Mouse (Mus musculus) forebrain, embryonic 14.5 days (tissue): ENCODE results near the gene Lrrc20. TPM values are rescaled to one million over a fixed set of nuclear protein-coding genes. Genes with fewer than 3 reads are reported as not detected.

Source experiments
- ATAC-seq: fragments of 200-750 bp; cut with Nextera tagmentation; 2 replicates; pipeline ENCODE4 v1.8.0; 2017; ENCODE audit warnings: mild to moderate bottlenecking, moderate library complexity
- DNase-seq: peaks from one replicate; pipeline ENCODE4 v3.0.0-alpha.2; 2015; ENCODE audit warnings: low spot score
- H3K27ac ChIP-seq: fragments of 300-500 bp; sonication (generic); 2 replicates; pipeline ENCODE4 v1.5.1; 2014; ENCODE audit warnings: low read depth, mild to moderate bottlenecking, control low read depth, low read length, moderate library complexity
- H3K27me3 ChIP-seq: fragments of 300-500 bp; sonication (generic); replicated peaks from 2 replicates; pipeline ENCODE4 v1.6.1; 2014; ENCODE audit warnings: low read length, control low read depth, mixed read lengths; ENCODE audit not compliant: control insufficient read depth, insufficient read depth
- H3K36me3 ChIP-seq: fragments of 300-500 bp; sonication (generic); 2 replicates; pipeline ENCODE4 v1.6.1; 2014; ENCODE audit warnings: low read length, control low read depth; ENCODE audit not compliant: control insufficient read depth, insufficient read depth
- H3K4me1 ChIP-seq: fragments of 300-500 bp; sonication (generic); 2 replicates; pipeline ENCODE4 v1.6.1; 2014; ENCODE audit warnings: antibody characterized with exemption, low read length, control low read depth; ENCODE audit not compliant: control insufficient read depth, insufficient read depth
- H3K4me2 ChIP-seq: fragments of 300-500 bp; sonication (generic); 2 replicates; pipeline ENCODE4 v1.6.1; 2014; ENCODE audit warnings: mild to moderate bottlenecking, control low read depth, low read length
- H3K4me3 ChIP-seq: fragments of 300-500 bp; sonication (generic); 2 replicates; pipeline ENCODE4 v1.5.1; 2014; ENCODE audit warnings: low read depth, low read length, control low read depth
- H3K9ac ChIP-seq: fragments of 300-500 bp; sonication (generic); 2 replicates; pipeline ENCODE4 v1.6.1; 2014; ENCODE audit warnings: mild to moderate bottlenecking, low read length, control low read depth, moderate library complexity
- H3K9me3 ChIP-seq: fragments of 300-500 bp; sonication (generic); replicated peaks from 2 replicates; pipeline ENCODE4 v1.6.1; 2016; ENCODE audit warnings: low read length, control low read depth, mixed read lengths; ENCODE audit not compliant: control insufficient read depth
- WGBS: fragments of 180-500 bp; shearing (Covaris S2); extraction: QIAGEN DNeasy Blood & Tissue Kit; methylation state at CpG from one replicate; pipeline ENCODE4 v1.1.7; 2014; 5-methylcytosine and 5-hydroxymethylcytosine counted together
- polyA plus RNA-seq: library from polyadenylated mRNA; unstranded; fragments of >200 nt; fragmentation: Nextera tagmentation; extraction: Ambion mirVana; gene quantifications from 2 replicates; pipeline ENCODE4 v1.2.1, GENCODE M21; 2014

The Lrrc20 gene
- polyA plus RNA-seq, 1 experiment from 2014 or later = 21.3 TPM

DNA sequence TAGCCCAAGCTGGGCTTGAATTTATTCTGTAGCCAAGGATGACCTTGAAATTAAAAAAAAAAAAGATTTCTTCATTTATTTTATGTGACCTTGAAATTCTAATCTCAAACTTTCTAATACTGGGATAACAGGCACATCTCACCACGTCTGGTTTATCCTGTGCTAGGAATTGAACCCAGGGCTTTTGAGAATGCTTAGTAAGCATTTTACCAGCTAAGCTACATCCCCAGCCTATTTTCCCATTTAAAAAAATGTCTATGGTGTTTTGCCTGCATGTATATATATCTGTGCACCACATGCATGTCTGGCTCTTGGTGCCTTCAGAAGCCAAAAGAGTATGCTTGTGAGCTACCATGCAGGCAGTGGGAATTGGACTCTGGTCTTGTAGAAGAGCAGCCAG, 4.9 kb downstream of the Lrrc20 start:
- H3K9ac ChIP-seq = no peak overlapping the region
- H3K9me3 ChIP-seq = no peaks in the 10 kb centered on the region
- no peak overlapping the region for H3K4me2 ChIP-seq
- peaks cover 9% of the 10 kb centered on the region; the same call in 1 of the 2 replicates for H3K4me1 ChIP-seq
- DNase-seq (no peak), ATAC-seq (no peak)
- no peak overlapping the region for H3K27ac ChIP-seq
- H3K36me3 ChIP-seq = no peaks in the 10 kb centered on the region
- WGBS = 71% methylated on average over 1 of the region's 1 CpGs
- no peak overlapping the region for H3K4me3 ChIP-seq
- H3K27me3 ChIP-seq = no peaks in the 10 kb centered on the region

DNA sequence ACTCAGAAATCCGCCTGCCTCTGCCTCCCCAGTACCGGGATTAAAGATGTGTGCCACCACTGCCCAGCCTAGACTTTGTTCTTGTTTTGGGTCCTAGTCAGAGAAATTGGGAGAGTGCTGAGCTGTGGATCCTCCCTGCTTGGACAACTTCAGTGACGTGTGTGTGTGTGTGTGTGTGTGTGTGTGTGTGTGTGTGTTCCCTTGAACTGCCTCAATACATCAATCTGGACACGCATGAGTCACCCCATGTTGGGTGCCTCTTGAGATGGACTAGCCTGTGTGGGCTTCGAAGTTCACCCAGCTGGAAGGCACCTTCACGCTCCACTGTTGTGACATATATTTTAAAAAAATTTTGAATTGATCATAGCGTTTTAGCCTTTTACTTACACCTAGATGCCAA, 7.2 kb downstream of the Lrrc20 start:
- no peak for ATAC-seq
- no peak overlapping the region for H3K9ac ChIP-seq
- H3K27me3 ChIP-seq = no peaks in the 10 kb centered on the region
- H3K27ac ChIP-seq = no peak overlapping the region
- 86% methylated on average over 7 of the region's 7 CpGs for WGBS
- H3K36me3 ChIP-seq = no peaks in the 10 kb centered on the region
- no peak overlapping the region for H3K4me3 ChIP-seq
- DNase-seq = no peak
- no peak overlapping the region for H3K4me2 ChIP-seq
- H3K4me1 ChIP-seq = no peaks in the 10 kb centered on the region
- H3K9me3 ChIP-seq = no peaks in the 10 kb centered on the region

DNA sequence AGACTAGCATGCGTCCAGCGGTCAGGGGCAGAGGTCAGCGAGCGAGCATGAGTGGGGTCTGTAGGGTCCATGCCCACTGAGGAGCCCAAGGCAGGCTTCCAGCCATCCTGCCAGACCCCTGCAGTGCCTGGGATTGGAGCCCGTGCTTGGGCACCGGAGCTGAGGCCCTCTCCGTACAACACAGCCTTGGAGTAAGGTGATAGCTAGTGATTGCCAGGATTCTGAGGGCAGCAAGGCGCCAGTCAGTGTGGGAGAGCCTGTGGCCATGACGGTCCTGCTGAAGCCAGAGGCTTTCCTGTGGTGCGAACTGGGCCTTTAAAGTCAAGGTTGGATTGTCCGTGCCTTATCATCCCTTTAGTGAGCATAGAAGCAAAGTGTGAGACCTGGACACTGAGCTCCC, 9.2 kb downstream of the Lrrc20 start:
- no peaks in the 10 kb centered on the region for H3K27me3 ChIP-seq

DNA sequence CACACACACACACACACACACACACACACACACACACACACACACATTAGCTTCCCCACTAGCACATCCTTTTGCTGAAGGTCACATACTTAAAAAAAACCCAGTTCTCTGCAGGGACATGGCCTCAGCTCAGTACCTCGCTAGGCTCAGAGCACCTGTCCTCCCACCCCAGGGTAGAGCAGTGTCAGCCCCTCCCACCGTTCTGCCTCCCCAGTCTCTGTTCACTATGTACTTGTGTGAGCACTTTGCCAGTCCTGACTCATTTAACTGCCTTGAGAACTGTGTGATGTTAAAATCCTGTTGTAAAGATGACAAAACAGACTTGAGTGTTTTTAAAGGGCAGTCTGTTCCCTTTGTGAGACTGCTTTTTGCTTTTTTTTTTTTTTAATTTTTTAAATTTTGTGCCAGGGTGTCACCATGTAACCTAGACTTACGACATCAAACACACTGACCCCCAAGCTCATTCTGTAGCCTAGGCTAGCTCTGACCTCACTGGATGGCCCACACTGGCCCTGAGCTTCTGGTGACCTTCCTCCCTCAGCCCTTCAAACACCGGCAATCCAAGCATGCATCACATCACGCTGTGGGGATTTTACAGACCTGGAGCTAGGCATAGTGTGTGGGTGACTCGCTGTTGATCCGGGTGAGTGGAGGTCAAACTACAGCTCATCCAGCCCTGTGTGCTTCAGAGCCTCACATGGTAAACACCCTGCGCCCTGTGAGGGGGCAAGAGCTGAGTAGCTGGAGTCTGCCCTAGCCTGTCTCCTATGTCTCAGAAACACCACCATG, 11.1 kb downstream of the Lrrc20 start:
- no peaks in the 10 kb centered on the region for H3K27me3 ChIP-seq
- H3K9ac ChIP-seq = no peak overlapping the region
- no peaks in the 10 kb centered on the region for H3K9me3 ChIP-seq
- H3K4me1 ChIP-seq = no peaks in the 10 kb centered on the region
- ATAC-seq (no peak), DNase-seq (no peak)
- no peak overlapping the region for H3K4me3 ChIP-seq
- H3K36me3 ChIP-seq = no peaks in the 10 kb centered on the region
- WGBS = 88% methylated on average over 8 of the region's 8 CpGs
- no peak overlapping the region for H3K27ac ChIP-seq
- H3K4me2 ChIP-seq = no peak overlapping the region

More for the DNA sequence above, 9.2 kb downstream of the Lrrc20 start:
- Histone ChIP-seq H3K9ac (no peak overlapping the region), H3K9me3 (no peaks in the 10 kb centered on the region), H3K4me2 (no peak overlapping the region), H3K4me3 (no peak overlapping the region), H3K36me3 (no peaks in the 10 kb centered on the region), H3K27ac (no peak overlapping the region), H3K4me1 (no peaks in the 10 kb centered on the region)
- no peak for DNase-seq
- no peak for ATAC-seq
- WGBS = 87% methylated on average over 11 of the region's 11 CpGs

DNA sequence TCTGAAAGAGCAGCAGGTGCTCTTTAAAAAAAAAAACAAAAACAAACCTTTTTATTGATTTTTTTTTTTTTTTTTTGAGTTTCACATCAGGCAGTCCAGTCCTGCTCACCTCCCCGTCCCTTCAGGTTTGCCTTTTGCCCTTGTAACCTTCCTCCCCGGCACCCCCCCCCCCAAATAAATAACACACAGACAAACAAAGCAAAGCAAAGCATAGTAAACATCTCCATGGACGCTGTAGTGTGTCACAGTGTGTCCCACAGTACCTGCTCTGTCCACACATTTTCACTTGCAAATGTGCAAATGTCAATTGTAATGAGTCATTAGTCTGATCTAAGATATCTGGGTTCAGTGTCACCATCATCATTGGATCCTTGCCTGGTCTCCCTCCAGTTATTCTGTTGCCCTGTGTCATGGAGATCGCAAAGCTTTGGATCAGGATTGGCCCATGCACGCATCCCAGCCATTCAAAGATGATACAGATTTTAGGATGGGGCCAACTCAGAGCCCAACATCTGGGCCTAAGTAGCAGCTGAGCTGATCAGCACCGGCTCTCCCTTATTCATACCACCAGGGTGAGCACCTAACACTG, 13.0 kb downstream of the Lrrc20 start:
- Histone ChIP-seq H3K4me3 (no peak overlapping the region), H3K4me1 (no peaks in the 10 kb centered on the region), H3K27me3 (no peaks in the 10 kb centered on the region), H3K9ac (no peak overlapping the region), H3K4me2 (no peak overlapping the region), H3K36me3 (no peaks in the 10 kb centered on the region), H3K9me3 (no peaks in the 10 kb centered on the region), H3K27ac (no peak overlapping the region)
- DNase-seq = no peak
- WGBS = 83% methylated on average over 6 of the region's 6 CpGs
- no peak for ATAC-seq

DNA sequence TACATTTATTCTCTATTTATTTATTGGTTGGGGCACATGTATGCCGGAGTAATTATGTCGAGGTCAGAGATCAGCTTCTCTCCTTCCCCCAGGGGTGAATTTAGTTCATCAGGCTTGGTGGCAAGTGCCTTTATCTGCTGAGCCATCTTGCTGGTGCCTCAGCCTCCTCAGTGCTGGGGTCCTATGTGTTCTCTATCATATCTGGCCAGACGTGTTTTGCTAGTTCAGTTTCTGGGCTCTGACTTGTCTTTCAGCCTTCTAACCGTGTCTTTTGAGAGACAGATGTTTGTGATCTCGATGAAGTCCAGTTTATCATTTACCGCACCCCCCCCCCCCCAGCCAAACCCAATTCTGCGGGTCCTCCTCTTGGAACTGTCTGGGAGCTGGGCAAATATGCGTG, 16.0 kb downstream of the Lrrc20 start:
- WGBS = 58% methylated on average over 8 of the region's 8 CpGs
- Histone ChIP-seq H3K27me3 (no peaks in the 10 kb centered on the region), H3K4me1 (no peaks in the 10 kb centered on the region), H3K4me3 (no peak overlapping the region), H3K9ac (no peak overlapping the region), H3K9me3 (no peaks in the 10 kb centered on the region), H3K4me2 (no peak overlapping the region), H3K27ac (no peak overlapping the region), H3K36me3 (no peaks in the 10 kb centered on the region)
- ATAC-seq (no peak), DNase-seq (no peak)

DNA sequence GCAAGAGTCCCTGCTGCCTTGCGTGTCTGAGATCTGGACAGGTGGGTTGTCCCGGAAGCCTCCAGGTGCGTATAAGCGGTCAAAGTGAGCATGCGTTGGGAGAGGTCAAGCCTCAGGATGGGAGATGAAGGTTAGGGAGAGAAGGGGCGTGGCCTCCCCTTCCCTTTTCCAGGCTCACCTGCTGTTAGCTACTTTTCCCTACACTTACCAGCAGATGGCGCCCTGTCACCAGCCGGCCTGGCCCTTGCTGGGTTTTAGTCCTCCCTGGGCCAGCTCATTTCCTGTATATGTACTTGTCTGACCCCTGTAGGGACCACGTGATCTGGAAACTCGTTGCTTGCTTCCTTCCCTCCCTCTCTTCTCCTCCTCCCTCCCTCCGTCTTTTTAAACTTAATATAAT, 16.4 kb downstream of the Lrrc20 start:
- no peak overlapping the region for H3K27ac ChIP-seq
- H3K36me3 ChIP-seq = no peaks in the 10 kb centered on the region
- no peak overlapping the region for H3K9ac ChIP-seq
- DNase-seq (peak; percentile 79), ATAC-seq (peak; percentile 65)
- H3K9me3 ChIP-seq = no peaks in the 10 kb centered on the region
- no peaks in the 10 kb centered on the region for H3K4me1 ChIP-seq
- no peaks in the 10 kb centered on the region for H3K27me3 ChIP-seq
- no peak overlapping the region for H3K4me3 ChIP-seq
- 6% methylated on average over 11 of the region's 11 CpGs for WGBS
- no peak overlapping the region for H3K4me2 ChIP-seq

DNA sequence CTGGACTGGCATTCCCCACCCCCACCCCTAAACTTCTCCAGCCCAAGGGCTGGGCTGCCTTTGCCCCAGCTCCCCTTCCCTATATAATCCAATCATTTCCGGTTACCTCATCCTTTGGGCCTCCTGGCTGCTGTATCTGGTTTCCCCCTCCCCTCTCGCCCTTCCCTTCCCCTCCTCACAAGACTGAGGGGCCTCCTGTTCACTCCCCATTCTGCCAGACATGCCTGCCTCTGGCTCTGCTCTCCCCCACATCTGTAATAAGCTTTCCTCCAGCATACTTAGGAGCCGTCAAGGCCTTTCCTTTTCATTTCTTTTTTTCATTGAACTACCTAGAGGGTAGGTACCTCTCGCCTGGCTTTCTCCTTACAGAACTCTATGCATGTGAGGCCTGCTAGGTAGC, 19.9 kb downstream of the Lrrc20 start:
- Histone ChIP-seq H3K27me3 (no peaks in the 10 kb centered on the region), H3K27ac (no peak overlapping the region), H3K36me3 (no peaks in the 10 kb centered on the region), H3K9ac (no peak overlapping the region), H3K9me3 (no peaks in the 10 kb centered on the region), H3K4me2 (no peak overlapping the region), H3K4me1 (no peaks in the 10 kb centered on the region), H3K4me3 (no peak overlapping the region)
- 25% methylated on average over 4 of the region's 4 CpGs for WGBS
- DNase-seq (no peak), ATAC-seq (no peak)

DNA sequence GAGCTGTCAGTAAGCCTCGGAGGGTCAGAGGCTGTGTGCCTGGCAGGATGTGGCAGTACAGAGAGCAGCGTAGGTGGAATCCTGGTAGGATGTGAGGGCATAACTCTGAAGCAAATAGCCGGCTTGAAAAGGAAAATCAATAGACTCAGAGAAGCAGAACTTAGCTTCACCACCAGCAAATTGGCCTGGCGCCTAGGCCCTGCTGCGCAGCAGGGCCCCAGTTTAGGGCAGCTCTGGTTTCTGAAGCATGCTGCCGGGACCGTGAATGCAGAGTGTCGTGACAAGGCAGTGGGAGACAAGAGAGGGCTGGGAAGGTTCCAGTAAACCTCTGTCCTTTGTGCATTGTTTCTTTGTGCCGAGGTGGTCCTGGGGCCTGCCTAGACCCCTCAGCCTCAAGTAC, 20.6 kb downstream of the Lrrc20 start:
- Histone ChIP-seq H3K9me3 (no peaks in the 10 kb centered on the region), H3K4me2 (no peak overlapping the region), H3K4me3 (no peak overlapping the region), H3K9ac (no peak overlapping the region), H3K27me3 (no peaks in the 10 kb centered on the region), H3K27ac (no peak overlapping the region), H3K36me3 (no peaks in the 10 kb centered on the region), H3K4me1 (no peaks in the 10 kb centered on the region)
- WGBS = 23% methylated on average over 9 of the region's 9 CpGs
- DNase-seq (peak; percentile 50), ATAC-seq (0 out of 2 replicates have a peak, but pooled peaks have one; percentile 6)
